Mouse (Mus musculus): ENCODE measurements around the gene Tdrkh.

DNA sequence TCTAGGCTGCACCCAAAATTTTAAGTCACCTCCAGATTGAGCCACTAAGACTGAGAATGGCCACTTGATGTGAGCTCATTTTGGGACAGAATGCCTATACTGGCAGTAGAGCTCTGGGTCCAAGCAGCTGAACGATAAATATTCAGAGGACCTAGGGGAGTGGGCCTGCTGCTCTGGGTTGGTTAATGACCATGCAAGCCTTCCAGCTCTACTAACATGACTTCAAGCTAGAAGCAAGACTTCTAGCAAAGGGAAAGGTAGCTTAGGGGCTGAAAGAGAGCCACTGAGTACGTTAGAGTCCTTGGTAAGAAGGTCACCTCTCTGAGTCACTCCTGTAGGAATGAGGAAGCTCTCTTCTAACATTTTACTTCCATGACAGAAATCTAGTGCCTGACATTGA, 20.9 kb upstream of the Tdrkh start:
- TF ChIP-seq POLR2A (IDR thresholded peaks at IDR 0.05; ENCODE audit: extremely low read depth, insufficient read depth, low read length) (no peak), CTCF (IDR thresholded peaks at IDR 0.05; ENCODE audit: extremely low read depth, insufficient read depth, low read length) (no peak)
